In genomic region chr2:112265448-112266241, GRCm38 (mm10) we compare ENCODE assay signal across 8 mouse cellular contexts. TPM values are rescaled to one million over a fixed set of nuclear protein-coding genes. Genes with fewer than 3 reads are reported as not detected.
DNase-seq lines count a peak whose midpoint lies in the region; ATAC-seq lines count a peak whose summit lies in the region.

Slc12a6 (plus strand) TSS chr2:112265825.

- H3K27me3 ChIP-seq in heart, embryonic 13.5 days (replicated peaks), result no peaks in the 10 kb centered on the region
- no peaks in the 10 kb centered on the region for H3K27me3 ChIP-seq in liver, embryonic 13.5 days
- no peaks in the 10 kb centered on the region for H3K27me3 ChIP-seq in stomach, embryonic 16.5 days (ENCODE audit: control insufficient read depth, insufficient read depth, low read length)

- H3K4me2 ChIP-seq in heart, embryonic 13.5 days, result peak within 1 kb of the TSS; percentile 80
- peak within 1 kb of the TSS; percentile 92 for H3K4me2 ChIP-seq in liver, embryonic 13.5 days
- H3K4me2 ChIP-seq in stomach, embryonic 16.5 days (ENCODE audit: low read depth, low read length), result peak within 1 kb of the TSS; percentile 89

- peak within 1 kb of the TSS; percentile 83 for H3K4me3 ChIP-seq in heart, embryonic 13.5 days
- peak within 1 kb of the TSS; percentile 91 for H3K4me3 ChIP-seq in liver, embryonic 13.5 days (replicated peaks)
- peak within 1 kb of the TSS; percentile 72 for H3K4me3 ChIP-seq in stomach, embryonic 16.5 days (replicated peaks; ENCODE audit: low read length)

- H3K36me3 ChIP-seq in heart, embryonic 13.5 days, result no peaks in the 10 kb centered on the region
- H3K36me3 ChIP-seq in liver, embryonic 13.5 days, result no peaks in the 10 kb centered on the region
- no peaks in the 10 kb centered on the region for H3K36me3 ChIP-seq in stomach, embryonic 16.5 days (ENCODE audit: control insufficient read depth, insufficient read depth, low read length)

- peak within 1 kb of the TSS; percentile 95 for H3K27ac ChIP-seq in heart, embryonic 13.5 days (replicated peaks)
- peak within 1 kb of the TSS; percentile 94 for H3K27ac ChIP-seq in liver, embryonic 13.5 days
- peak within 1 kb of the TSS; percentile 86 for H3K27ac ChIP-seq in stomach, embryonic 16.5 days (ENCODE audit: low read length)

- peaks cover 55% of the 10 kb centered on the region for H3K4me1 ChIP-seq in heart, embryonic 13.5 days
- H3K4me1 ChIP-seq in liver, embryonic 13.5 days (replicated peaks), result peaks cover 66% of the 10 kb centered on the region
- H3K4me1 ChIP-seq in stomach, embryonic 16.5 days (ENCODE audit: control insufficient read depth, insufficient read depth, low read length), result peaks cover 27% of the 10 kb centered on the region

- H3K9ac ChIP-seq in heart, embryonic 13.5 days, result peak within 1 kb of the TSS; percentile 90
- peak within 1 kb of the TSS; percentile 95 for H3K9ac ChIP-seq in liver, embryonic 13.5 days
- peak within 1 kb of the TSS; percentile 84 for H3K9ac ChIP-seq in stomach, embryonic 16.5 days (ENCODE audit: low read length)

- peak; percentile 84 for ATAC-seq in erythroid progenitor cell, adult 5-6 weeks (replicated peaks; ENCODE audit: low FRiP score, poor library complexity, severe bottlenecking)
- ATAC-seq in heart, embryonic 13.5 days (ENCODE audit: extremely low read depth, insufficient number of reproducible peaks, low FRiP score, low TSS enrichment), result peak; percentile 91
- ATAC-seq in liver, embryonic 13.5 days (ENCODE audit: low read depth), result peak; percentile 94
- peak; percentile 95 for ATAC-seq in stomach, embryonic 16.5 days (ENCODE audit: insufficient read depth, low FRiP score)

- peak; percentile 95 for DNase-seq in CD4-positive helper T cell, adult 2 months (ENCODE audit: low read depth, low spot score)
- peak; percentile 71 for DNase-seq in brain, embryonic 18.5 days (ENCODE audit: low read depth, low spot score)
- peak; percentile 96 for DNase-seq in kidney, postnatal 14 days
- peak; percentile 93 for DNase-seq in liver, embryonic 13.5 days
- DNase-seq in neural tube, embryonic 10.5 days (ENCODE audit: extremely low spot score, low spot score), result peak; percentile 90

- WGBS in heart, embryonic 13.5 days, result under 1% methylated on average over 67 of the region's 85 CpGs
- WGBS in liver, embryonic 13.5 days (ENCODE audit: insufficient replicate concordance), result 1% methylated on average over 80 of the region's 85 CpGs
- WGBS in stomach, embryonic 16.5 days, result under 1% methylated on average over 84 of the region's 85 CpGs

- H3K9me3 ChIP-seq in heart, embryonic 13.5 days, result no peaks in the 10 kb centered on the region
- no peaks in the 10 kb centered on the region for H3K9me3 ChIP-seq in liver, embryonic 13.5 days (replicated peaks)
- H3K9me3 ChIP-seq in stomach, embryonic 16.5 days (replicated peaks; ENCODE audit: control insufficient read depth, low read length), result no peaks in the 10 kb centered on the region

RNA-seq across cellular contexts. Expression of gene Slc12a6, which starts in this region (rescaled TPM):
- 52.8 and 57.7 TPM in 2 replicates for total RNA-seq in erythroid progenitor cell, adult 5-6 weeks (2015; ENCODE audit: low replicate concordance)
- total RNA-seq in erythroid progenitor cell, adult 5-6 weeks (2017; ENCODE audit: low replicate concordance), result 42.4 and 70.9 TPM in 2 replicates
- 8.4 and 9.5 TPM in 2 replicates for polyA plus RNA-seq in heart, embryonic 13.5 days (2015; fragmentation: Nextera tagmentation; extraction: Ambion mirVana)
- polyA plus RNA-seq in liver, embryonic 13.5 days (2015; fragmentation: Nextera tagmentation; extraction: Ambion mirVana), result 3.6 and 3.9 TPM in 2 replicates
- 14.6 and 15.1 TPM in 2 replicates for polyA plus RNA-seq in stomach, embryonic 16.5 days (2015; fragmentation: Nextera tagmentation; extraction: Ambion mirVana)

Comparison
In these comparisons a context has a peak if more than half of its experiments do, and no peak if none do; other contexts are left out.
1. Peak in every context shown above with its lines: DNase-seq, ATAC-seq, H3K4me3 ChIP-seq and H3K27ac ChIP-seq.